In the genomic region with DNA sequence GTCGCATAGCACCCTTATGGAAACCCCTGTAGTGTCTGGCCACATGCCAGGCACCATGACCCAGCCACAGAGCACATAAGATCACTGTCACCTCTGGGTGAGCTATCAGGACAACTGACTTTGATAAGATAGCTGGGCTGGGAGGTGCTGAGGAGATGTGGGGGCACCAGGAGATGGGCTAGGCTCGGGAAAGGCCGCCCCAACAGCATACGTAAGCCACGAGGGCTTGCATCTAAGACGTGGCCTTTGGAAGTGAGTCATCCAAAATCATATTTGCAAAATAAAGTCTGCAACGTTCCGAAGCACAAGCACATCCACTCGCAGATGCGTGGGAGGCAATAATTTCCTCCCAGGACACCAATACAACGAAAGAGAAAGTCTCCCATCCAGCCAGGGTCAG, we compare ENCODE assay signal across 13 mouse cellular contexts. TPM values are rescaled to one million over a fixed set of nuclear protein-coding genes. Genes with fewer than 3 reads are reported as not detected.
DNase-seq lines count a peak whose midpoint lies in the region; ATAC-seq and TF ChIP-seq lines count a peak whose summit lies in the region.
"Had no signal": no experiment of that assay in that cellular context is flagged by ENCODE, and none has a peak within 500 bp of the region (broad histone marks: within the 10 kb centered on the region; RNA-seq: fewer than 3 reads in every experiment).

No protein-coding gene starts in this region.

- no peaks in the 10 kb centered on the region for H3K27me3 ChIP-seq in heart, embryonic 12.5 days (replicated peaks)
- H3K27me3 ChIP-seq in heart, postnatal 0 days (ENCODE audit: control insufficient read depth, insufficient read depth, low read length): no peaks in the 10 kb centered on the region
- H3K27me3 ChIP-seq: limb, embryonic 12.5 days; midbrain, embryonic 15.5 days had no signal

- no peak for TF ChIP-seq EP300 in heart, postnatal 0 days (IDR thresholded peaks at IDR 0.05; ENCODE audit: low read depth)

- no peak for DNase-seq in heart, postnatal 4 days
- peak; percentile 61 for DNase-seq in CD4-positive, CD25-positive, alpha-beta regulatory T cell, adult 2 months (ENCODE audit: low read depth, low spot score)
- DNase-seq in NIH3T3 (ENCODE audit: low read depth): peak; percentile 73
- no peak for DNase-seq in heart, postnatal 0 days (ENCODE audit: low spot score)
- DNase-seq in layer of hippocampus, postnatal 14 days (ENCODE audit: low spot score in 2 of 2): no peak
- DNase-seq: cerebellum, postnatal 14 days; layer of hippocampus, adult 9-11 months; thymus, postnatal 25 days had no signal

- H3K4me2 ChIP-seq in heart, embryonic 12.5 days: no peak overlapping the region
- no peak overlapping the region for H3K4me2 ChIP-seq in heart, postnatal 0 days (ENCODE audit: low read depth, low read length)
- H3K4me2 ChIP-seq: limb, embryonic 12.5 days; midbrain, embryonic 15.5 days had no signal

- H3K4me3 ChIP-seq in heart, embryonic 12.5 days: no peak overlapping the region
- no peak overlapping the region for H3K4me3 ChIP-seq in heart, postnatal 0 days (ENCODE audit: low read depth, low read length)
- H3K4me3 ChIP-seq: limb, embryonic 12.5 days; midbrain, embryonic 15.5 days had no signal

- 47% methylated on average over 11 of the region's 11 CpGs for WGBS in heart, embryonic 12.5 days
- 35% methylated on average over 11 of the region's 11 CpGs for WGBS in heart, postnatal 0 days

- H3K27ac ChIP-seq in heart, embryonic 12.5 days (ENCODE audit: poor library complexity, severe bottlenecking): peak overlapping the region; percentile 49
- H3K27ac ChIP-seq in heart, postnatal 0 days (ENCODE audit: low read depth): peak overlapping the region; percentile 47
- H3K27ac ChIP-seq: limb, embryonic 12.5 days; midbrain, embryonic 15.5 days had no signal

- H3K36me3 ChIP-seq in heart, embryonic 12.5 days: 0 out of 2 replicates have a peak, but pooled peaks cover 2% of the 10 kb centered on the region
- H3K36me3 ChIP-seq in heart, postnatal 0 days (replicated peaks; ENCODE audit: control insufficient read depth, insufficient read depth, low read length): no peaks in the 10 kb centered on the region
- H3K36me3 ChIP-seq: G1E had no signal

- H3K4me1 ChIP-seq in heart, embryonic 12.5 days (replicated peaks): peaks cover 76% of the 10 kb centered on the region
- H3K4me1 ChIP-seq in heart, postnatal 0 days (ENCODE audit: control insufficient read depth, insufficient read depth): peaks cover 60% of the 10 kb centered on the region
- H3K4me1 ChIP-seq: midbrain, embryonic 15.5 days had no signal

- H3K9ac ChIP-seq in heart, embryonic 12.5 days: 0 out of 2 replicates have a peak overlapping the region, but pooled peaks have one; percentile 22
- H3K9ac ChIP-seq in heart, postnatal 0 days (replicated peaks; ENCODE audit: low read depth, low read length): no peak overlapping the region
- H3K9ac ChIP-seq: limb, embryonic 12.5 days; midbrain, embryonic 15.5 days had no signal

- no peak for TF ChIP-seq CTCF in heart, postnatal 0 days (IDR thresholded peaks at IDR 0.05; ENCODE audit: low read depth)

- ATAC-seq in heart, embryonic 12.5 days (ENCODE audit: insufficient number of reproducible peaks, low FRiP score): no peak
- ATAC-seq in heart, postnatal 0 days (ENCODE audit: insufficient read depth, low read depth): no peak
- no peak for ATAC-seq in megakaryocyte-erythroid progenitor cell, adult 5-6 weeks (replicated peaks; ENCODE audit: low FRiP score, low TSS enrichment, poor library complexity, severe bottlenecking)
- ATAC-seq: midbrain, embryonic 15.5 days had no signal

- no peaks in the 10 kb centered on the region for H3K9me3 ChIP-seq in heart, embryonic 12.5 days (replicated peaks)
- H3K9me3 ChIP-seq in heart, postnatal 0 days (replicated peaks; ENCODE audit: control insufficient read depth, low read length): no peaks in the 10 kb centered on the region
- H3K9me3 ChIP-seq: G1E; midbrain, embryonic 15.5 days had no signal

RNA-seq across cellular contexts. Expression of gene Sh3bp5, which starts 35.0 kb away (rescaled TPM):
- polyA plus RNA-seq in heart, embryonic 12.5 days (2016; fragmentation: Nextera tagmentation; extraction: Ambion mirVana): 29.9 and 30.2 TPM in 2 replicates
- 10 to 100 TPM; 78.7 to 80.1 TPM for total RNA-seq in heart, postnatal 4 days (2021)
- total RNA-seq in heart, postnatal 0 days (2014; rRNA removed; ENCODE audit: low replicate concordance): 10.2 and 14.2 TPM in 2 replicates
- polyA plus RNA-seq in heart, postnatal 0 days (2015; fragmentation: Nextera tagmentation; extraction: Ambion mirVana): 37.6 and 43.4 TPM in 2 replicates
- 1.1 and 2.3 TPM in 2 replicates for total RNA-seq in megakaryocyte-erythroid progenitor cell, adult 5-6 weeks (2014; fragmentation: Nextera tagmentation)
- total RNA-seq in megakaryocyte-erythroid progenitor cell, adult 5-6 weeks (2017): 1.1 and 1.3 TPM in 2 replicates
- 100 to 1,000 TPM; 137 to 160 TPM for total RNA-seq in layer of hippocampus, postnatal 14 days (2021)

Comparison
In these comparisons a context has a peak if more than half of its experiments do, and no peak if none do; other contexts are left out.
1. DNase-seq: peak in CD4-positive, CD25-positive, alpha-beta regulatory T cell, adult 2 months (single experiment) and NIH3T3 (single experiment); none in heart, postnatal 4 days (single experiment), heart, postnatal 0 days (single experiment) and layer of hippocampus, postnatal 14 days (0 of 2).